In the genomic region with DNA sequence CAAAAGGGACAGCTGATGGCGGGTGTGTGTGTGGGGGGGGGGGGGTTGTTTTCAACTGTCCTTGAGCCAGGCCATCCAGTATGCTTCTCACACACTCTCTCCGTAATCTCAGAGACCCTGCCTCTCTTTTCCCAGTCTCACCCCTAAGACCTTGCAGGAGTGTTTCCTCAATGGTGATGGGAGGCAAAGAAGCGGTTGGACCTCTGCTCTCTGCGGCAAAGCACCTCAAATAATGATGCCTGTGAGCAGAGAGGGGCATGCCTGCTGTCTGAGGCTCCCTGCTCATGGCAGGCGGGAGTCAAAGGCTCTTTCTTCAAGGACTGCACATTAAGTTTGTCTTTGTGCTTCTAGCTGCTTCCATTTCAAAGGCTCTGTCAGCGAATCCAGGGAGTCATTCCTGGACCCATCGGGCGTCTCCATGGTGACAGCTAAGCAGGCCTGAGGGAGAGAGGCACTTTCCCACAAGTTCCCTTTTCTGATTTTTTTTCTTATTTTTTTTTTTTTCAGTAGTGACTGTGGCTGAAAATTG, we compare ENCODE assay signal across 10 mouse cellular contexts. TPM values are rescaled to one million over a fixed set of nuclear protein-coding genes. Genes with fewer than 3 reads are reported as not detected.
A peak's percentile ranks its signal among the peaks of the same experiment; 100 is the strongest.
DNase-seq lines count a peak whose midpoint lies in the region.
"Had no signal": no experiment of that assay in that cellular context is flagged by ENCODE, and none has a peak within 500 bp of the region (broad histone marks: within the 10 kb centered on the region; RNA-seq: fewer than 3 reads in every experiment).

No protein-coding gene starts in this region.

- peak; percentile 48 for DNase-seq in gastrocnemius, postnatal 14 days
- no peak for DNase-seq in gastrocnemius, adult 8-10 months (ENCODE audit: low spot score in 2 of 2)
- DNase-seq in frontal cortex, adult 2 months (ENCODE audit: extremely low spot score in 1 of 2, low spot score in 1 of 2), result peak; percentile 35 to 75
- peak; percentile 14 to 68 for DNase-seq in left cerebral cortex, adult 9 months (ENCODE audit: low spot score in 2 of 2)
- DNase-seq in right cerebral cortex, adult 18-20 months, result peak; percentile 72
- no peak for DNase-seq in c-Kit-positive CD71-positive TER-119-positive erythroid progenitor cells, embryonic 14.5 days (ENCODE audit: low spot score)
- no peak for DNase-seq in liver
- DNase-seq in urinary bladder, adult 18-20 months (ENCODE audit: low spot score in 2 of 2), result no peak

- intact Hi-C loops in gastrocnemius, postnatal 14 days (cut with DNase I; ENCODE audit: low total_unique reads), result no loop called here

RNA-seq across cellular contexts. Expression of a gene that starts 31.1 kb away (rescaled TPM):
- total RNA-seq in gastrocnemius, postnatal 14 days (2021), result 10 to 100 TPM; 16.8 to 17.1 TPM
- 10 to 100 TPM in 2 of 4 experiments, 1 to 10 TPM in 2; 6.8 to 11.4 (median 9.4) TPM for total RNA-seq in gastrocnemius, adult 8-10 months (2022)
- polyA plus RNA-seq in frontal cortex, adult 2 months (2012; rRNA removed), result 10.9 and 11.9 TPM in 2 replicates

RNA-seq across cellular contexts. Expression of a gene that starts 59.0 kb away (rescaled TPM):
- total RNA-seq in gastrocnemius, postnatal 14 days (2021), result under 1 TPM in 1 of 2 experiments, not detected in 1; 0.39 TPM
- total RNA-seq in gastrocnemius, adult 8-10 months (2022), result not detected
- polyA plus RNA-seq in frontal cortex, adult 2 months (2012; rRNA removed), result 0.67 and 0.78 TPM in 2 replicates
- polyA plus RNA-seq: large intestine, adult 2 months; small intestine, adult 2 months had no signal

Comparison
In these comparisons a context has a peak if more than half of its experiments do, and no peak if none do; other contexts are left out.
1. DNase-seq: peak in gastrocnemius, postnatal 14 days (single experiment), frontal cortex, adult 2 months (2 of 2), left cerebral cortex, adult 9 months (2 of 2) and right cerebral cortex, adult 18-20 months (single experiment); none in gastrocnemius, adult 8-10 months (0 of 2), c-Kit-positive CD71-positive TER-119-positive erythroid progenitor cells, embryonic 14.5 days (single experiment), liver (single experiment) and urinary bladder, adult 18-20 months (0 of 2).